Mouse (Mus musculus) embryonic facial prominence, embryonic 14.5 days (tissue): ENCODE results near the gene Slfn14. TPM values are rescaled to one million over a fixed set of nuclear protein-coding genes. Genes with fewer than 3 reads are reported as not detected.
"Not testable (repeated sequence)": the region's sequence is repeated elsewhere in the genome, so short reads cannot be mapped to it uniquely, and the experiment has no call there.

Experiments
- ATAC-seq: fragments of 200-750 bp; cut with Nextera tagmentation; 2 replicates; pipeline ENCODE4 v1.8.0; 2017; ENCODE audit warnings: low read depth, moderate number of reproducible peaks, moderate TSS enrichment
- DNase-seq: peaks from one replicate; pipeline ENCODE4 v3.0.0-alpha.2; 2015; ENCODE audit warnings: low spot score
- H3K27ac ChIP-seq: fragments of 300-500 bp; sonication (generic); replicated peaks from 2 replicates; pipeline ENCODE4 v1.5.1; 2014; ENCODE audit warnings: low read depth, mild to moderate bottlenecking, low read length, moderate library complexity
- H3K27me3 ChIP-seq: fragments of 300-500 bp; sonication (generic); replicated peaks from 2 replicates; pipeline ENCODE4 v1.6.1; 2014; ENCODE audit warnings: low read length; ENCODE audit not compliant: control insufficient read depth, insufficient read depth
- H3K36me3 ChIP-seq: fragments of 300-500 bp; sonication (generic); 2 replicates; pipeline ENCODE4 v1.6.1; 2014; ENCODE audit warnings: low read length, mixed read lengths; ENCODE audit not compliant: control insufficient read depth, insufficient read depth
- H3K4me1 ChIP-seq: fragments of 300-500 bp; sonication (generic); 2 replicates; pipeline ENCODE4 v1.6.1; 2014; ENCODE audit warnings: antibody characterized with exemption, low read length; ENCODE audit not compliant: control insufficient read depth, insufficient read depth
- H3K4me2 ChIP-seq: fragments of 300-500 bp; sonication (generic); 2 replicates; pipeline ENCODE4 v1.6.1; 2014; ENCODE audit warnings: low read depth, mild to moderate bottlenecking, low read length, moderate library complexity, mixed read lengths
- H3K4me3 ChIP-seq: fragments of 300-500 bp; sonication (generic); 2 replicates; pipeline ENCODE4 v1.5.1; 2014; ENCODE audit warnings: low read depth, mild to moderate bottlenecking, low read length
- H3K9ac ChIP-seq: fragments of 300-500 bp; sonication (generic); 2 replicates; pipeline ENCODE4 v1.6.1; 2014; ENCODE audit warnings: low read depth, mild to moderate bottlenecking, low read length, moderate library complexity, mixed read lengths
- H3K9me3 ChIP-seq: fragments of 300-500 bp; sonication (generic); 2 replicates; pipeline ENCODE4 v1.6.1; 2016; ENCODE audit warnings: low read length; ENCODE audit not compliant: control insufficient read depth
- WGBS: fragments of 180-500 bp; shearing (Covaris S2); extraction: QIAGEN DNeasy Blood & Tissue Kit; methylation state at CpG from one replicate; pipeline ENCODE4 v1.1.7; 2014; 5-methylcytosine and 5-hydroxymethylcytosine counted together
- polyA plus RNA-seq: library from polyadenylated mRNA; unstranded; fragments of >200 nt; fragmentation: Nextera tagmentation; extraction: Ambion mirVana; gene quantifications from 2 replicates; pipeline ENCODE4 v1.2.1, GENCODE M21; 2014

Slfn14 gene
- polyA plus RNA-seq, 1 experiment from 2014 or later: 0.22 TPM

DNA sequence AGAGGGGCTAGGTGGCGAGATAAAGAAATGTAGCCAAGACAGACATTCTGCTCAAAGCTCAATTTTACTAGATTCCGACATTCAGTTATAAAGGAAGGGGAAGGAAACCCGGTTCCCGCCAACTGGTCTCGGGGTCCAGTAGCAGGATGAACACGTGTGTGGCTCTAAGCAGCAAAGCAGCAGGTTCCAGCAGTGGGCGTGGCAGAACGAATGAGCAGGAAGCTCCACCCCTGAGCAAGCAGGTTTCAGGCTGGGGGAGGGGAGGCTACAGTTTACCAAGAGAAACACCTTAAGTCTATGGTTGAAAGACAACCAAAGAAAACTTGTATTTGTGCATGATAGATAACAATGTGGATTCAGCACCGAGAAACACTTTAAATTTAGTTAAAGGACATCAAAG lies 49.1 kb downstream of the Slfn14 start:
- WGBS: 85% methylated on average over 9 of the region's 9 CpGs
- not testable (repeated sequence) for H3K27ac ChIP-seq, DNase-seq, H3K9ac ChIP-seq, H3K4me2 ChIP-seq, H3K4me3 ChIP-seq, ATAC-seq, H3K9me3 ChIP-seq, H3K27me3 ChIP-seq, H3K36me3 ChIP-seq, H3K4me1 ChIP-seq

- not testable (repeated sequence) for H3K9me3 ChIP-seq, H3K36me3 ChIP-seq, H3K4me3 ChIP-seq, H3K27me3 ChIP-seq, H3K9ac ChIP-seq, H3K27ac ChIP-seq, H3K4me2 ChIP-seq, ATAC-seq, H3K4me1 ChIP-seq
- DNase-seq: peak; percentile 2
- 27% methylated on average over 5 of the region's 5 CpGs for WGBS
Measured at GRCm38 (mm10) chr11:83233621-83234020, 52.9 kb downstream of the Slfn14 start.

DNA sequence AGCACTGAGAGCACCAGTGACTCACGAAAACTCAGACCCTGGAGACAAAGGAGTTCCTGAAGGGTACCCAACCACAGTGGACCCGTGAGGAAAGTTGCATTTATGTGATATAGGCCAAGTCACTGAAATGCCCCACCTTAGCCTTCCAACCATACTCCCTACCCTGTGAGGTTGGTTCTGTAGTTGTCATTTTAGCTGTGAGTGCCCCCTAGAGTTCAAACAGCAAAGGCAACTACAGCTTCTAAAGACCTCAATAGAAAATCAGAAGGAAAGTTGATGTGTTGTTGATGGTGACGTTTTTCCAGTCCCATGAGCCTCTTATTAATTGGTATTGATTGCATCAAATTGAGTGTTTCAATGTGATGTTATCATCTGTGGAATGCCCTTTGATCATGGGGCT lies 55.6 kb downstream of the Slfn14 start:
- 62% methylated on average over 3 of the region's 3 CpGs for WGBS
- no peak overlapping the region for H3K4me2 ChIP-seq
- H3K36me3 ChIP-seq: no peaks in the 10 kb centered on the region
- no peak overlapping the region for H3K27ac ChIP-seq
- ATAC-seq (no peak), DNase-seq (peak; percentile 2)
- no peaks in the 10 kb centered on the region for H3K4me1 ChIP-seq
- no peak overlapping the region for H3K9ac ChIP-seq
- H3K9me3 ChIP-seq: no peaks in the 10 kb centered on the region
- no peaks in the 10 kb centered on the region for H3K27me3 ChIP-seq
- H3K4me3 ChIP-seq: no peak overlapping the region

- Histone ChIP-seq H3K36me3 (no peaks in the 10 kb centered on the region), H3K9me3 (no peaks in the 10 kb centered on the region), H3K4me2 (no peak overlapping the region), H3K9ac (no peak overlapping the region), H3K27ac (no peak overlapping the region), H3K4me3 (no peak overlapping the region), H3K27me3 (no peaks in the 10 kb centered on the region), H3K4me1 (no peaks in the 10 kb centered on the region)
- WGBS: 82% methylated on average over 7 of the region's 7 CpGs
- DNase-seq (no peak), ATAC-seq (no peak)
Measured at GRCm38 (mm10) chr11:83227926-83228723, 58.4 kb downstream of the Slfn14 start.

DNA sequence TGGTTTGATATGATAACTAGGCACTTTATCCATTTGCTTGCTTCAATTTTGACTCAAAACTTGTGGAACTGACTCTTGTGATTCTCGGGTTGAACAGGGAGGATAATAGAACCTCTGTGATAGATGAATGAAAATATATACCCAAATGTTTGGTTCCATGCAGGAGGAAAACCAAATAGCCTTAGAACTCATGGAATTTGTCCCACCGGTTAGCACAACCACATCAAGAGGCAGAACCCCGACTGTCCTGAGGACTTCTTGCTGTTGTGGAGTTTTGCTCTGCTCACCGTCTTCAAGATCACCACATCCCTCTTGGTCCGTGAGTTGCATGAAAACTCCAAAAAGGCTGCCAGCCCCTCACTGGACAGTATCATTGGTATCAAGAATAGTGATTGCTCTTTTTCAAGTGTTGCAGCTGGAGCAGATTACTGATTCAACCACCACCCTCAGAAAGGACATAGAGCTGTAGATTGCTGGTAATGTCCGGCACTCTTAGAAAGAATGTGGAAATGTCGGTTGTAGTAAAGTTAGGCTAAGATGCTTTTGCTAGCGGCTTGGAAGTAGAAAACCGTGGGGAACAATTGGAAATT lies 61.1 kb downstream of the Slfn14 start:
- H3K27ac ChIP-seq: no peak overlapping the region
- 86% methylated on average over 9 of the region's 9 CpGs for WGBS
- DNase-seq (no peak), ATAC-seq (no peak)
- H3K9me3 ChIP-seq: no peaks in the 10 kb centered on the region
- H3K4me1 ChIP-seq: no peaks in the 10 kb centered on the region
- H3K36me3 ChIP-seq: no peaks in the 10 kb centered on the region
- no peak overlapping the region for H3K9ac ChIP-seq
- no peaks in the 10 kb centered on the region for H3K27me3 ChIP-seq
- H3K4me2 ChIP-seq: no peak overlapping the region
- no peak overlapping the region for H3K4me3 ChIP-seq

Other genes with a start within 250 kb of the Slfn14 start
- 7.1 and 9.6 TPM in 2 replicates for gene Slfn2, start 221.6 kb downstream of the Slfn14 start, polyA plus RNA-seq
- gene Slfn1, start 169.9 kb downstream of the Slfn14 start, polyA plus RNA-seq: 0.29 and 0.50 TPM in 2 replicates
- 0.08 and 0.26 TPM in 2 replicates for gene Slfn4, start 111.5 kb downstream of the Slfn14 start, polyA plus RNA-seq
- gene Slfn3, start 95.4 kb downstream of the Slfn14 start, polyA plus RNA-seq: 1.7 TPM in 2 replicates
- gene Ap2b1, start 12.3 kb upstream of the Slfn14 start, polyA plus RNA-seq: 65.5 and 72.7 TPM in 2 replicates
- gene Pex12, start 15.9 kb upstream of the Slfn14 start, polyA plus RNA-seq: 14.5 and 14.8 TPM in 2 replicates
- 2.3 and 2.9 TPM in 2 replicates for gene Rasl10b, start 122.4 kb upstream of the Slfn14 start, polyA plus RNA-seq
- 0.08 and 0.38 TPM in 2 replicates for gene Gas2l2, start 142.7 kb upstream of the Slfn14 start, polyA plus RNA-seq
- 0.54 and 0.77 TPM in 2 replicates for gene 1700020L24Rik, start 151.0 kb upstream of the Slfn14 start, polyA plus RNA-seq
- 4.3 and 4.7 TPM in 2 replicates for gene Mmp28, start 176.3 kb upstream of the Slfn14 start, polyA plus RNA-seq
- 7.6 and 9.4 TPM in 2 replicates for gene Taf15, start 186.4 kb upstream of the Slfn14 start, polyA plus RNA-seq
- not detected in 2 replicates for gene Heatr9, start 235.4 kb upstream of the Slfn14 start, polyA plus RNA-seq
- 0.87 and 1.4 TPM in 2 replicates for gene Ccl5, start 243.8 kb upstream of the Slfn14 start, polyA plus RNA-seq